Mouse (Mus musculus) lung, embryonic 14.5 days (tissue): ENCODE measurements around the gene 4833420G17Rik. TPM values are rescaled to one million over a fixed set of nuclear protein-coding genes. Genes with fewer than 3 reads are reported as not detected.
"Not testable (repeated sequence)": the region's sequence is repeated elsewhere in the genome, so short reads cannot be mapped to it uniquely, and the experiment has no call there.

Experiments used
- ATAC-seq: fragments of 200-750 bp; cut with Nextera tagmentation; 2 replicates; pipeline ENCODE4 v1.8.0; 2017; ENCODE audit warnings: mild to moderate bottlenecking, moderate TSS enrichment, moderate library complexity; ENCODE audit not compliant: insufficient read depth
- DNase-seq: peaks from one replicate; pipeline ENCODE4 v3.0.0-alpha.2; 2015
- H3K27ac ChIP-seq: fragments of 300-500 bp; sonication (generic); 2 replicates; pipeline ENCODE4 v1.5.1; 2014; ENCODE audit warnings: low read depth, mild to moderate bottlenecking, moderate library complexity
- H3K27me3 ChIP-seq: fragments of 300-500 bp; sonication (generic); 2 replicates; pipeline ENCODE4 v1.6.1; 2014; ENCODE audit warnings: low read length, control low read depth; ENCODE audit not compliant: insufficient read depth
- H3K36me3 ChIP-seq: fragments of 300-500 bp; sonication (generic); 2 replicates; pipeline ENCODE4 v1.6.1; 2014; ENCODE audit warnings: control low read depth; ENCODE audit not compliant: insufficient read depth
- H3K4me1 ChIP-seq: fragments of 300-500 bp; sonication (generic); 2 replicates; pipeline ENCODE4 v1.6.1; 2014; ENCODE audit warnings: antibody characterized with exemption, control low read depth; ENCODE audit not compliant: insufficient read depth
- H3K4me2 ChIP-seq: fragments of 300-500 bp; sonication (generic); 2 replicates; pipeline ENCODE4 v1.6.1; 2014; ENCODE audit warnings: mild to moderate bottlenecking
- H3K4me3 ChIP-seq: fragments of 300-500 bp; sonication (generic); 2 replicates; pipeline ENCODE4 v1.5.1; 2014; ENCODE audit warnings: low read depth, low read length
- H3K9ac ChIP-seq: fragments of 300-500 bp; sonication (generic); 2 replicates; pipeline ENCODE4 v1.6.1; 2014
- H3K9me3 ChIP-seq: fragments of 300-500 bp; sonication (generic); 2 replicates; pipeline ENCODE4 v1.6.1; 2016; ENCODE audit warnings: low read depth, low read length, control low read depth
- CTCF ChIP-seq: IDR thresholded peaks from 2 replicates; pipeline ENCODE4 v1.5.1; 2016; ENCODE audit warnings: antibody characterized with exemption, low read depth
- WGBS: fragments of 180-500 bp; shearing (Covaris S2); extraction: QIAGEN DNeasy Blood & Tissue Kit; methylation state at CpG from one replicate; pipeline ENCODE4 v1.1.7; 2014; 5-methylcytosine and 5-hydroxymethylcytosine counted together
- polyA plus RNA-seq: library from polyadenylated mRNA; unstranded; fragments of >200 nt; fragmentation: Nextera tagmentation; extraction: Ambion mirVana; gene quantifications from 2 replicates; pipeline ENCODE4 v1.2.1, GENCODE M21; 2014

The 4833420G17Rik gene
- polyA plus RNA-seq, 1 experiment from 2014 or later: 61.5 TPM

- Histone ChIP-seq H3K9me3 (no peaks in the 10 kb centered on the region), H3K4me2 (no peak within 1 kb of the TSS; the same call in 1 of the 2 replicates), H3K9ac (no peak within 1 kb of the TSS; the same call in 1 of the 2 replicates), H3K4me3 (no peak within 1 kb of the TSS), H3K4me1 (no peaks in the 10 kb centered on the region), H3K27me3 (no peaks in the 10 kb centered on the region), H3K27ac (no peak within 1 kb of the TSS), H3K36me3 (peaks cover 25% of the 10 kb centered on the region)
- WGBS: 62% methylated on average over 87 of the region's 87 CpGs
- peak; percentile 94 for DNase-seq
- ATAC-seq: no peak
- TF ChIP-seq CTCF: peak; percentile 40
These were observed 25.5 kb downstream of the 4833420G17Rik start, which contains the start of the genes Tmem267 and 3110070M22Rik for GRCm38 (mm10) chr13:119487880-119488580. Tmem267 (plus strand) TSS chr13:119488039. 3110070M22Rik (minus strand) TSS chr13:119488383.

DNA sequence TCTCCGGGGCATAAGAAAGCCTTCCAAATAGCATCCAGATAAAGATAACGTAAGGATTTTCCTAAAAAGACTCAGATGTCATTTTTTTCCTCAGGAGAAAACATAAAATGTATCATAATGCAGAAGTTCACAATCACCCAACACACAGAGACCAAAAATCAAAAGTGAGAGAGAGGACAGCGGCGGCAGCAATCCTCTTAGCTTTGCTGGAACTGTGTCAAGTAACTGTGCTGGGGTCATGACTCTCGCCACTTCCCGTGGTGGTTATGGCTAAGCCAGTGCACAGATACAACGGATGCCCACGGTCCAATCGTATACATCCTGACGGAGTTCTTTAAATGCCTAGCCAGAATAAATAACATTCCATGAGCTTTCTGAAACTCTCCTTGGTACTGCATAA is 29.5 kb downstream of the 4833420G17Rik start:
- WGBS: 91% methylated on average over 10 of the region's 10 CpGs
- peak; percentile 39 for DNase-seq
- H3K27me3 ChIP-seq, H3K4me3 ChIP-seq, H3K27ac ChIP-seq, H3K4me1 ChIP-seq, H3K9ac ChIP-seq, H3K4me2 ChIP-seq, ATAC-seq, H3K9me3 ChIP-seq, H3K36me3 ChIP-seq: not testable (repeated sequence)

DNA sequence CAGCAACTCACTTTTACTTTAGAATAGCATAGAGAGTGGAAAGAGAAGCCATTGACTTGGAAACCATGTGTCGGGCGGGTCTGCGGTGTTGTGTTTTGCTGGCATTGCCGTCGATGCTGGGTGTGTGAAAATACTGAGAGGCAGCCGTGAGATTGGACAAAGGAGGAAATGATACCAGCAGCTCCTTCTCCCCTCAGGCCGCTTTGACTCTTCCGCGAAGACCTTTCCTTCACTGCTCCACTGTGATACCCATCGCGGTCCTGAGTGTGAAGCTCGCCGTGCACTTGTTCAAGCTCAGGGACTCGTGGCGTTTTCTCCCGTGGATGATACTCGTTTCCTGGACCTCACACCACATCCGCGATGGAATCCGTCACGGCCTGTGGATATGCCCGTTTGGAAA is 32.4 kb downstream of the 4833420G17Rik start:
- 95% methylated on average over 9 of the region's 22 CpGs for WGBS
- not testable (repeated sequence) for ATAC-seq, H3K4me1 ChIP-seq, H3K27me3 ChIP-seq, DNase-seq, H3K4me3 ChIP-seq, H3K9ac ChIP-seq, H3K36me3 ChIP-seq, H3K4me2 ChIP-seq, H3K9me3 ChIP-seq, H3K27ac ChIP-seq

Other genes with a start within 250 kb of the 4833420G17Rik start
- gene Paip1, start 34.2 kb upstream of the 4833420G17Rik start, polyA plus RNA-seq: 73.8 and 77.6 TPM in 2 replicates
- gene Tmem267, start 25.3 kb downstream of the 4833420G17Rik start, polyA plus RNA-seq: 1.5 and 2.0 TPM in 2 replicates
- 0.87 and 1.9 TPM in 2 replicates for gene 3110070M22Rik, start 25.6 kb downstream of the 4833420G17Rik start, polyA plus RNA-seq
- gene Ccl28, start 161.1 kb downstream of the 4833420G17Rik start, polyA plus RNA-seq: 0.09 TPM in 1 of 2 replicates, not detected in the other
- gene Hmgcs1, start 227.6 kb downstream of the 4833420G17Rik start, polyA plus RNA-seq: 126 and 142 TPM in 2 replicates